Mouse (Mus musculus) neural tube, embryonic 14.5 days (tissue): Measurements from ENCODE around the gene Gm2237. TPM values are rescaled to one million over a fixed set of nuclear protein-coding genes. Genes with fewer than 3 reads are reported as not detected.
"Not testable (repeated sequence)": the region's sequence is repeated elsewhere in the genome, so short reads cannot be mapped to it uniquely, and the experiment has no call there.

Source experiments
- ATAC-seq: fragments of 200-750 bp; cut with Nextera tagmentation; 2 replicates; pipeline ENCODE4 v1.8.0; 2017; ENCODE audit warnings: low read depth, mild to moderate bottlenecking, moderate TSS enrichment, moderate library complexity
- H3K27ac ChIP-seq: fragments of 300-500 bp; sonication (generic); 2 replicates; pipeline ENCODE4 v1.5.1; 2014; ENCODE audit warnings: low read depth, mild to moderate bottlenecking, control low read depth, low read length, moderate library complexity, mixed read lengths
- H3K27me3 ChIP-seq: fragments of 300-500 bp; sonication (generic); 2 replicates; pipeline ENCODE4 v1.6.1; 2014; ENCODE audit warnings: low read length; ENCODE audit not compliant: control insufficient read depth, insufficient read depth
- H3K36me3 ChIP-seq: fragments of 300-500 bp; sonication (generic); 2 replicates; pipeline ENCODE4 v1.6.1; 2014; ENCODE audit warnings: low read length, mixed read lengths; ENCODE audit not compliant: control insufficient read depth, insufficient read depth
- H3K4me1 ChIP-seq: fragments of 300-500 bp; sonication (generic); 2 replicates; pipeline ENCODE4 v1.6.1; 2014; ENCODE audit warnings: low read length; ENCODE audit not compliant: control insufficient read depth, insufficient read depth
- H3K4me2 ChIP-seq: fragments of 300-500 bp; sonication (generic); 2 replicates; pipeline ENCODE4 v1.6.1; 2014; ENCODE audit warnings: mild to moderate bottlenecking, low read depth, low read length, control low read depth
- H3K4me3 ChIP-seq: fragments of 300-500 bp; sonication (generic); 2 replicates; pipeline ENCODE4 v1.5.1; 2014; ENCODE audit warnings: low read depth, low read length, control low read depth, mixed read lengths
- H3K9ac ChIP-seq: fragments of 300-500 bp; sonication (generic); replicated peaks from 2 replicates; pipeline ENCODE4 v1.6.1; 2014; ENCODE audit warnings: low read depth, mild to moderate bottlenecking, control low read depth, low read length, mixed read lengths
- H3K9me3 ChIP-seq: fragments of 300-500 bp; sonication (generic); 2 replicates; pipeline ENCODE4 v1.6.1; 2016; ENCODE audit warnings: low read length; ENCODE audit not compliant: control insufficient read depth
- WGBS: fragments of 180-500 bp; shearing (Covaris S2); extraction: QIAGEN DNeasy Blood & Tissue Kit; methylation state at CpG from one replicate; pipeline ENCODE4 v1.1.7; 2014; 5-methylcytosine and 5-hydroxymethylcytosine counted together
- polyA plus RNA-seq: library from polyadenylated mRNA; unstranded; fragments of >200 nt; fragmentation: Nextera tagmentation; extraction: Ambion mirVana; gene quantifications from 2 replicates; pipeline ENCODE4 v1.2.1, GENCODE M21; 2014

The Gm2237 gene
- 5.7 and 7.9 TPM in 2 replicates for polyA plus RNA-seq

GRCm38 (mm10) chr14:19584804-19585667, at the start of gene Gm2237:
Gm2237 (minus strand) TSS chr14:19585135.
- WGBS: 3% methylated on average over 9 of the region's 62 CpGs
- H3K36me3 ChIP-seq, ATAC-seq: not testable (repeated sequence)

GRCm38 (mm10) chr14:19602481-19602880, 17.5 kb upstream of the Gm2237 start, which contains the start of gene Gm5458:
Gm5458 (minus strand) TSS chr14:19602581.
- H3K9ac ChIP-seq, ATAC-seq, H3K36me3 ChIP-seq, H3K4me1 ChIP-seq, H3K9me3 ChIP-seq, H3K27ac ChIP-seq, H3K4me3 ChIP-seq, H3K27me3 ChIP-seq, H3K4me2 ChIP-seq: not testable (repeated sequence)
- WGBS: 92% methylated on average over 1 of the region's 2 CpGs

More at GRCm38 (mm10) chr14:19584804-19585667, at the start of gene Gm2237:
- not testable (repeated sequence) for H3K27me3 ChIP-seq, H3K4me2 ChIP-seq, H3K27ac ChIP-seq, H3K9me3 ChIP-seq, H3K4me1 ChIP-seq
- H3K9ac ChIP-seq: 0 out of 2 replicates have a peak within 1 kb of the TSS, but pooled peaks have one; percentile 37
- peak within 1 kb of the TSS; percentile 37 for H3K4me3 ChIP-seq

GRCm38 (mm10) chr14:19549863-19550262, 35.1 kb downstream of the Gm2237 start, which contains the start of gene Gm2244:
Gm2244 (minus strand) TSS chr14:19549963.
- not testable (repeated sequence) for ATAC-seq, H3K36me3 ChIP-seq, H3K4me2 ChIP-seq, H3K27me3 ChIP-seq, H3K27ac ChIP-seq, H3K9ac ChIP-seq, H3K4me3 ChIP-seq, H3K4me1 ChIP-seq, H3K9me3 ChIP-seq
- WGBS: 100% methylated on average over 1 of the region's 3 CpGs

Other genes with a start within 250 kb of the Gm2237 start
- gene Gm21738, start 166.2 kb downstream of the Gm2237 start, polyA plus RNA-seq: 0.53 and 1.4 TPM in 2 replicates
- gene Gm2244, start 35.2 kb downstream of the Gm2237 start, polyA plus RNA-seq: 0.22 and 0.46 TPM in 2 replicates
- not detected in 2 replicates for gene Gm5458, start 17.4 kb upstream of the Gm2237 start, polyA plus RNA-seq
- gene Nid2, start 166.1 kb upstream of the Gm2237 start, polyA plus RNA-seq: 6.6 and 59.7 TPM in 2 replicates
- gene Rtraf, start 238.7 kb upstream of the Gm2237 start, polyA plus RNA-seq: 162 and 187 TPM in 2 replicates